ENCODE assay signal across 11 mouse cellular contexts in the genomic region with DNA sequence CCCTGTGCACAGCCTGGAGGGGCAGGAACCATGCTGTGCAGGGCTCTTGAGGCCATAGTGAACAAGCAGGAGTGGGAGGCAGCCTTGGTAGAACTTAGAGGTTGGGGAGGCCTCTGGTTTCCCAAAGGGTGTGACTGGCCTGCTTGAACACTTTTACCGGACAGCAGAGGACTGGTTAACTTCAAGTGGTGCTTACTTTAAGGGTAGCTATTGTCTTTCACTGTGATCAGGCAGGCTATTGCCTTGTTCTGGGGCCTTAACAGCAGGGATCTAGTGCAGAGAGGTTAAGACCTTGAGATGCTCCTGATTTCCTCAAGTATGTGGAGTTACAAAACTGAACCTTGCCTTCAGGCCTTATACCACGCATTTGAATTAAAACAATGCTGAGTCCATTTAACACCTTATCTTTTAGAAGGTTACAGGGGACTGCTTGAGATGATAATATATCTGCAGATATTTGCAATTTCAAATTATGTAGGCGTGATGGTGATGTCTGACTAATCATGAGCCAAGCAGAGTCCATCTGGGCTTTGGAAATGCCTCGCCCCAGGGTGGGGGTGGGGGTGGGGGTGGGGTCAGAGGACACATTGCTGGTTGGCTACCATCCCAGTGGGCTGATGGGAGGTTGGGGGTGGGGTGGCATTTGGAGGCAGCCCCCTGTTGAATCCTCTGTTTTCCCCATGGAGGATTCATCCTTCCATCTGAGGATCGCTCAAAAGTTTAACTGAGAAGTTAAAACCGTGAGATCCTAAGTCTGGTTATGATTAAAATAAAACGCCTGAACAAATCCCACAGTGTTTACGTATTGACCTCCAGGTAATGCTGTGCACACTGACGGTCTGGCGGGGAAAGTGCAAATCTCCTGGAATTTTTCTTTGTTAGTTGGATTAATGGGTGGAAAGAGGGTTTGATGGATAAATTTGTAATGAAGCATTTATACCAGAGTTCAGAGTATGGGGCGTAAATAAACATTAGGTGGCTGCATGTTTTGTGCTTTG.
DNase-seq lines count a peak whose midpoint lies in the region; ATAC-seq and TF ChIP-seq lines count a peak whose summit lies in the region.
"Had no signal": no experiment of that assay in that cellular context is flagged by ENCODE, and none has a peak within 500 bp of the region (broad histone marks: within the 10 kb centered on the region; RNA-seq: fewer than 3 reads in every experiment).

No protein-coding gene starts in this region.

- 0 out of 2 replicates have a peak overlapping the region, but pooled peaks have one; percentile 36 for H3K27ac ChIP-seq in kidney, postnatal 0 days
- H3K27ac ChIP-seq in liver, embryonic 13.5 days = no peak overlapping the region
- H3K27ac ChIP-seq: intestine, embryonic 15.5 days had no signal

- WGBS in kidney, postnatal 0 days = 44% methylated on average over 11 of the region's 11 CpGs
- WGBS in liver, embryonic 13.5 days (ENCODE audit: insufficient replicate concordance) = 56% methylated on average over 11 of the region's 11 CpGs

- H3K36me3 ChIP-seq in kidney, postnatal 0 days (ENCODE audit: insufficient read depth, low read length) = no peaks in the 10 kb centered on the region
- no peaks in the 10 kb centered on the region for H3K36me3 ChIP-seq in liver, embryonic 13.5 days
- H3K36me3 ChIP-seq: intestine, embryonic 15.5 days had no signal

- H3K9ac ChIP-seq in kidney, postnatal 0 days (ENCODE audit: low read depth, low read length) = no peak overlapping the region
- no peak overlapping the region for H3K9ac ChIP-seq in liver, embryonic 13.5 days
- H3K9ac ChIP-seq: intestine, embryonic 15.5 days had no signal

- H3K27me3 ChIP-seq in kidney, postnatal 0 days (ENCODE audit: insufficient read depth, low read length) = no peaks in the 10 kb centered on the region
- H3K27me3 ChIP-seq in liver, embryonic 13.5 days = no peaks in the 10 kb centered on the region
- H3K27me3 ChIP-seq: intestine, embryonic 15.5 days had no signal

- no peak overlapping the region for H3K4me2 ChIP-seq in kidney, postnatal 0 days (ENCODE audit: low read length)
- H3K4me2 ChIP-seq in liver, embryonic 13.5 days = peak overlapping the region; percentile 36
- H3K4me2 ChIP-seq: intestine, embryonic 15.5 days had no signal

- H3K4me1 ChIP-seq in kidney, postnatal 0 days (replicated peaks; ENCODE audit: insufficient read depth, low read length) = peaks cover 25% of the 10 kb centered on the region
- peaks cover 21% of the 10 kb centered on the region for H3K4me1 ChIP-seq in liver, embryonic 13.5 days (replicated peaks)

- peak; percentile 56 to 68 for DNase-seq in cerebellum, postnatal 10 days
- DNase-seq in cerebellum, postnatal 4 days (ENCODE audit: low spot score in 2 of 2) = no peak
- no peak for DNase-seq in kidney, postnatal 0 days (ENCODE audit: low spot score)
- DNase-seq in kidney, postnatal 14 days = no peak
- DNase-seq in ZHBTc4 (ENCODE audit: low read depth, low spot score) = peak; percentile 80
- DNase-seq in liver, embryonic 13.5 days = no peak
- no peak for DNase-seq in adrenal gland, adult 2 months
- no peak for DNase-seq in adrenal gland, postnatal 36 days
- DNase-seq: cerebellum, adult 9-10 months; heart, adult 11 months had no signal

- TF ChIP-seq CTCF in kidney, postnatal 0 days (IDR thresholded peaks at IDR 0.05; ENCODE audit: low read depth) = no peak

- H3K4me3 ChIP-seq in kidney, postnatal 0 days (replicated peaks; ENCODE audit: low read depth, low read length) = no peak overlapping the region
- H3K4me3 ChIP-seq in liver, embryonic 13.5 days (replicated peaks) = 0 out of 2 replicates have a peak overlapping the region, but pooled peaks have one; percentile 8
- H3K4me3 ChIP-seq: intestine, embryonic 15.5 days had no signal

- no peak for ATAC-seq in kidney, postnatal 0 days (replicated peaks; ENCODE audit: low FRiP score, low read depth)
- no peak; the same call in 1 of the 2 replicates for ATAC-seq in liver, embryonic 13.5 days (ENCODE audit: low read depth)
- ATAC-seq: intestine, embryonic 15.5 days had no signal

- H3K9me3 ChIP-seq in kidney, postnatal 0 days (replicated peaks; ENCODE audit: low read length) = no peaks in the 10 kb centered on the region
- H3K9me3 ChIP-seq in liver, embryonic 13.5 days (replicated peaks) = no peaks in the 10 kb centered on the region
- H3K9me3 ChIP-seq: intestine, embryonic 15.5 days had no signal

Comparison
In these comparisons a context has a peak if more than half of its experiments do, and no peak if none do; other contexts are left out.
1. DNase-seq: peak in cerebellum, postnatal 10 days (2 of 2) and ZHBTc4 (single experiment); none in cerebellum, postnatal 4 days (0 of 2), kidney, postnatal 0 days (single experiment), kidney, postnatal 14 days (single experiment), liver, embryonic 13.5 days (single experiment), adrenal gland, adult 2 months (single experiment) and adrenal gland, postnatal 36 days (0 of 2).